Mouse (Mus musculus) lung, embryonic 14.5 days (tissue): ENCODE measurements around the gene Nr1h2. TPM values are rescaled to one million over a fixed set of nuclear protein-coding genes. Genes with fewer than 3 reads are reported as not detected.
A peak's percentile ranks its signal among the peaks of the same experiment; 100 is the strongest.

Experiments
- ATAC-seq: fragments of 200-750 bp; cut with Nextera tagmentation; 2 replicates; pipeline ENCODE4 v1.8.0; 2017; ENCODE audit warnings: mild to moderate bottlenecking, moderate TSS enrichment, moderate library complexity; ENCODE audit not compliant: insufficient read depth
- DNase-seq: peaks from one replicate; pipeline ENCODE4 v3.0.0-alpha.2; 2015
- H3K27ac ChIP-seq: fragments of 300-500 bp; sonication (generic); 2 replicates; pipeline ENCODE4 v1.5.1; 2014; ENCODE audit warnings: low read depth, mild to moderate bottlenecking, moderate library complexity
- H3K27me3 ChIP-seq: fragments of 300-500 bp; sonication (generic); 2 replicates; pipeline ENCODE4 v1.6.1; 2014; ENCODE audit warnings: low read length, control low read depth; ENCODE audit not compliant: insufficient read depth
- H3K36me3 ChIP-seq: fragments of 300-500 bp; sonication (generic); 2 replicates; pipeline ENCODE4 v1.6.1; 2014; ENCODE audit warnings: control low read depth; ENCODE audit not compliant: insufficient read depth
- H3K4me1 ChIP-seq: fragments of 300-500 bp; sonication (generic); 2 replicates; pipeline ENCODE4 v1.6.1; 2014; ENCODE audit warnings: antibody characterized with exemption, control low read depth; ENCODE audit not compliant: insufficient read depth
- H3K4me2 ChIP-seq: fragments of 300-500 bp; sonication (generic); 2 replicates; pipeline ENCODE4 v1.6.1; 2014; ENCODE audit warnings: mild to moderate bottlenecking
- H3K4me3 ChIP-seq: fragments of 300-500 bp; sonication (generic); 2 replicates; pipeline ENCODE4 v1.5.1; 2014; ENCODE audit warnings: low read depth, low read length
- H3K9ac ChIP-seq: fragments of 300-500 bp; sonication (generic); 2 replicates; pipeline ENCODE4 v1.6.1; 2014
- H3K9me3 ChIP-seq: fragments of 300-500 bp; sonication (generic); 2 replicates; pipeline ENCODE4 v1.6.1; 2016; ENCODE audit warnings: low read depth, low read length, control low read depth
- CTCF ChIP-seq: IDR thresholded peaks from 2 replicates; pipeline ENCODE4 v1.5.1; 2016; ENCODE audit warnings: antibody characterized with exemption, low read depth
- WGBS: fragments of 180-500 bp; shearing (Covaris S2); extraction: QIAGEN DNeasy Blood & Tissue Kit; methylation state at CpG from one replicate; pipeline ENCODE4 v1.1.7; 2014; 5-methylcytosine and 5-hydroxymethylcytosine counted together
- polyA plus RNA-seq: library from polyadenylated mRNA; unstranded; fragments of >200 nt; fragmentation: Nextera tagmentation; extraction: Ambion mirVana; gene quantifications from 2 replicates; pipeline ENCODE4 v1.2.1, GENCODE M21; 2014

Gene Nr1h2
- polyA plus RNA-seq, 1 experiment from 2014 or later: 66.0 TPM

DNA sequence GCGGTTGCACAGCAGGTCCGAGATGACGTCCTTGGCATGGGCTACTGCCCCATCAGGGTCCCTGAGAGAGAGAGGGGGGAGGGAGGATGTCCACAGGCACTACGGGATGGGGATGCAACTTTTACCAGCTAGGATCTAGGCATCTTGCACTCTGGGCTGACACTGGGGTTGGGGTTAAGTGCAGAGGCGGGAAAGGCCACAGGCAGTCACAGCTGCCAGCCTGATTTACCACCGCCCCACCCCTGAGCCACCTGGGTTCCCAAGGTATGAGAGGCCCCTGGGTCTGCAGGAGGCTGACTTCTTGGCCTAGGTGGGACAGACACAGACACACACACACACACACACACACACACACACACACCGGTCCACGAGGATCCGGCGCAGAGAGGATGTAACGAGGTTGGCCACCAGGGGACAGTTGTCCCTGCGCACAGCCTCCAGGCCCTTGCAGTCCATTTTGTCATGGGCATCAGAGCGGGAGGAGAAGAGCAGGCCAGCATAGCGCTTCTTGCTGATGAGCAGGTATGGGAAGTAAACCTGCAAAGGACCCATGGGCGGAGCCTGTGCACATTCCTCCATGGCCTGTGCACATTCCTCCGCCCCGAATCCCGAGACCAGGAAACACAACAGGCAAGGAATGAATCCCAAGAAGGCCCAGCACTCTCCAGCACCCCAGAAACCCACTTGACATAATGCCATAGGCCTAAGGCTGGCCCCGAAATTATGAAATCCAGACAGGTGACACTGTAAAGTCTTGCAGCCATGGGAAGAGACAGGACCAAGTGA lies 18.9 kb downstream of the Nr1h2 start:
- H3K27me3 ChIP-seq: no peaks in the 10 kb centered on the region
- H3K9ac ChIP-seq: no peak overlapping the region
- no peak for DNase-seq
- 80% methylated on average over 19 of the region's 19 CpGs for WGBS
- peaks cover 74% of the 10 kb centered on the region for H3K36me3 ChIP-seq
- ATAC-seq: no peak
- H3K27ac ChIP-seq: no peak overlapping the region
- no peak overlapping the region for H3K4me3 ChIP-seq
- no peaks in the 10 kb centered on the region for H3K9me3 ChIP-seq
- no peak overlapping the region for H3K4me2 ChIP-seq
- TF ChIP-seq CTCF: peak; percentile 49
- no peaks in the 10 kb centered on the region for H3K4me1 ChIP-seq

- no peak for ATAC-seq
- H3K36me3 ChIP-seq: peaks cover 68% of the 10 kb centered on the region
- no peak for DNase-seq
- no peak overlapping the region for H3K4me2 ChIP-seq
- H3K27me3 ChIP-seq: no peaks in the 10 kb centered on the region
- H3K9me3 ChIP-seq: no peaks in the 10 kb centered on the region
- 88% methylated on average over 13 of the region's 13 CpGs for WGBS
- no peak overlapping the region for H3K9ac ChIP-seq
- TF ChIP-seq CTCF: no peak
- no peak overlapping the region for H3K4me3 ChIP-seq
- H3K4me1 ChIP-seq: no peaks in the 10 kb centered on the region
- no peak overlapping the region for H3K27ac ChIP-seq
Observed at GRCm38 (mm10) chr7:44534242-44534641, 19.5 kb downstream of the Nr1h2 start.

- Histone ChIP-seq H3K27me3 (0 out of 2 replicates have a peak, but pooled peaks cover 2% of the 10 kb centered on the region), H3K4me1 (no peaks in the 10 kb centered on the region), H3K27ac (no peak overlapping the region), H3K36me3 (peaks cover 63% of the 10 kb centered on the region), H3K9me3 (no peaks in the 10 kb centered on the region), H3K9ac (no peak overlapping the region), H3K4me2 (no peak overlapping the region), H3K4me3 (no peak overlapping the region)
- no peak for TF ChIP-seq CTCF
- DNase-seq (no peak), ATAC-seq (no peak)
- WGBS: 84% methylated on average over 12 of the region's 12 CpGs
Observed at GRCm38 (mm10) chr7:44533746-44534045, 20.1 kb downstream of the Nr1h2 start.

GRCm38 (mm10) chr7:44532918-44533745 lies 20.6 kb downstream of the Nr1h2 start:
- Histone ChIP-seq H3K4me3 (no peak overlapping the region), H3K36me3 (peaks cover 57% of the 10 kb centered on the region), H3K4me1 (no peaks in the 10 kb centered on the region), H3K27ac (no peak overlapping the region), H3K27me3 (0 out of 2 replicates have a peak, but pooled peaks cover 4% of the 10 kb centered on the region), H3K9me3 (no peaks in the 10 kb centered on the region), H3K4me2 (no peak overlapping the region), H3K9ac (no peak overlapping the region)
- TF ChIP-seq CTCF: no peak
- 84% methylated on average over 29 of the region's 29 CpGs for WGBS
- no peak for DNase-seq
- no peak for ATAC-seq

DNA sequence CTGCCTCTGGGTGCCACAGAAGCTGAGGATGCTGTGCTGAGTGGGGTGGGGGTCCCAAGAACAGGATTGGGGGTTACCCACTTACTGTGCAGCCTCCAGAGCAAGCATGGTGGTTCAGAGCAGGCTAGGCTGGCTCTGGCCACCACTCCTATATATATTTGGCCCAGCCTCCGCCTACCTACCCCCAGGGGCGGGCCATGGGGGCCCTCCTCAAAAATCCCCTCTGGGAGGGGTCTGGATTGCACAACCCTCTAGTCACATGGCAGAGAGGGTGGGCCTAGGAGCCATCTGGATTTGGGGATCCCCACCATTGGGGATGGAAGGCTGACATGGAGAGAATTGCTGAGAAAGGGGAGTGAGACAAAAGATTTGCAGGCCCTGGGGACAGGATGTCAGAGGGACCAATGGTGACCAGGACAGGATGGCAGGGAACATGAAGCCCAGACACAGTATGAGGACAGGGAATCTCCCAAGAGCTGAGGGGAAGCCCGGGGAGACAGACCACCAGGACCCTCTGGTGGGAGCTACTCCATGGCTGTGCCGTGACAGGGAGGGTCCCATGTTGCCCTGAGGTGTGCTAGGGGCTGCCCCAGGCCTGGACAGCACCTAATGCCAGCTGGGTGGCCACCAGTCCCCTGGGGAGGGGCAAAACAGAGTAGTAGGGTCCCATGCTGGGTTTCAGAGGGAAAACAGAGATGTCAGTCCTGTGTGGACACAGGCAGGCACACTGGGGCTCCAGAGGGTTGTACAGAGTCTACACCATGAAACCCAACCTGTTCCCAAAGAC lies 21.6 kb downstream of the Nr1h2 start, which contains the start of gene Spib:
Gene Spib (minus strand): TSS at position 126 of the 787 bp plus-strand sequence.
- H3K4me1 ChIP-seq: no peaks in the 10 kb centered on the region
- TF ChIP-seq CTCF: no peak
- H3K27ac ChIP-seq: no peak within 1 kb of the TSS
- peaks cover 47% of the 10 kb centered on the region for H3K36me3 ChIP-seq
- no peaks in the 10 kb centered on the region for H3K9me3 ChIP-seq
- no peak within 1 kb of the TSS for H3K9ac ChIP-seq
- H3K4me2 ChIP-seq: no peak within 1 kb of the TSS
- ATAC-seq (no peak), DNase-seq (no peak)
- no peak within 1 kb of the TSS for H3K4me3 ChIP-seq
- peaks cover 7% of the 10 kb centered on the region; the same call in 1 of the 2 replicates for H3K27me3 ChIP-seq
- WGBS: 87% methylated on average over 4 of the region's 4 CpGs

GRCm38 (mm10) chr7:44531207-44531606 lies 22.5 kb downstream of the Nr1h2 start:
- H3K27ac ChIP-seq: no peak overlapping the region
- H3K9ac ChIP-seq: no peak overlapping the region
- H3K9me3 ChIP-seq: no peaks in the 10 kb centered on the region
- DNase-seq (no peak), ATAC-seq (no peak)
- no peak overlapping the region for H3K4me2 ChIP-seq
- no peak for TF ChIP-seq CTCF
- peaks cover 39% of the 10 kb centered on the region for H3K36me3 ChIP-seq
- peaks cover 15% of the 10 kb centered on the region; the same call in 1 of the 2 replicates for H3K27me3 ChIP-seq
- WGBS: 36% methylated on average over 5 of the region's 5 CpGs
- no peak overlapping the region for H3K4me3 ChIP-seq
- H3K4me1 ChIP-seq: no peaks in the 10 kb centered on the region
